Mouse (Mus musculus): ENCODE results near the gene Numb. TPM values are rescaled to one million over a fixed set of nuclear protein-coding genes. Genes with fewer than 3 reads are reported as not detected.

Gene Numb
- 11.8 and 16.3 TPM in 2 replicates for polyA plus RNA-seq (2015; fragmentation: Nextera tagmentation; extraction: Ambion mirVana)

GRCm38 (mm10) chr12:83921535-83922381 lies at the start of gene Numb:
Gene Numb, minus strand, starts transcription at chr12:83921934.
- H3K4me2 ChIP-seq: peak within 1 kb of the TSS; percentile 98
- H3K27ac ChIP-seq: peak within 1 kb of the TSS; percentile 84
- H3K9me3 ChIP-seq (replicated peaks): no peaks in the 10 kb centered on the region
- WGBS (ENCODE audit: insufficient replicate concordance): under 1% methylated on average over 62 of the region's 63 CpGs
- H3K4me3 ChIP-seq (replicated peaks): peak within 1 kb of the TSS; percentile 94
- H3K9ac ChIP-seq: peak within 1 kb of the TSS; percentile 95
- peaks cover 36% of the 10 kb centered on the region for H3K4me1 ChIP-seq (replicated peaks)
- no peaks in the 10 kb centered on the region; the same call in 1 of the 2 replicates for H3K36me3 ChIP-seq
- DNase-seq: peak; percentile 99
- ATAC-seq (ENCODE audit: low read depth): peak; percentile 99
- H3K27me3 ChIP-seq: no peaks in the 10 kb centered on the region

GRCm38 (mm10) chr12:83965235-83965634 lies 43.5 kb upstream of the Numb start:
- no peak for DNase-seq
- no peaks in the 10 kb centered on the region for H3K4me1 ChIP-seq (replicated peaks)
- no peaks in the 10 kb centered on the region for H3K36me3 ChIP-seq
- H3K9me3 ChIP-seq (replicated peaks): no peaks in the 10 kb centered on the region
- H3K27me3 ChIP-seq: no peaks in the 10 kb centered on the region
- H3K27ac ChIP-seq: no peak overlapping the region
- WGBS (ENCODE audit: insufficient replicate concordance): 50% methylated on average over 6 of the region's 7 CpGs
- ATAC-seq (ENCODE audit: low read depth): no peak
- no peak overlapping the region for H3K9ac ChIP-seq
- no peak overlapping the region for H3K4me3 ChIP-seq (replicated peaks)
- no peak overlapping the region for H3K4me2 ChIP-seq

- H3K9me3 ChIP-seq (replicated peaks): no peaks in the 10 kb centered on the region
- H3K4me1 ChIP-seq (replicated peaks): peaks cover 18% of the 10 kb centered on the region
- ATAC-seq (ENCODE audit: low read depth) (no peak), DNase-seq (no peak)
- WGBS (ENCODE audit: insufficient replicate concordance): 84% methylated on average over 9 of the region's 9 CpGs
- H3K9ac ChIP-seq: no peak overlapping the region
- no peak overlapping the region for H3K4me3 ChIP-seq (replicated peaks)
- H3K4me2 ChIP-seq: no peak overlapping the region
- H3K27ac ChIP-seq: no peak overlapping the region
- H3K36me3 ChIP-seq: peaks cover 17% of the 10 kb centered on the region; the same call in 1 of the 2 replicates
- H3K27me3 ChIP-seq: no peaks in the 10 kb centered on the region
These were observed 36.5 kb upstream of the Numb start for GRCm38 (mm10) chr12:83958278-83958677.

GRCm38 (mm10) chr12:83951711-83952575 lies 30.2 kb upstream of the Numb start:
- no peak for DNase-seq
- H3K27ac ChIP-seq: peak overlapping the region; percentile 84

GRCm38 (mm10) chr12:83950840-83951701 lies 29.3 kb upstream of the Numb start:
- Histone ChIP-seq H3K4me1 (replicated peaks) (peaks cover 73% of the 10 kb centered on the region), H3K4me2 (peak overlapping the region; percentile 94), H3K27ac (peak overlapping the region; percentile 84), H3K27me3 (no peaks in the 10 kb centered on the region), H3K36me3 (peaks cover 29% of the 10 kb centered on the region; the same call in 1 of the 2 replicates), H3K4me3 (replicated peaks) (peak overlapping the region; percentile 75), H3K9me3 (replicated peaks) (no peaks in the 10 kb centered on the region), H3K9ac (peak overlapping the region; percentile 87)
- ATAC-seq (ENCODE audit: low read depth) (peak; percentile 45), DNase-seq (peak; percentile 32)
- WGBS (ENCODE audit: insufficient replicate concordance): under 1% methylated on average over 97 of the region's 116 CpGs

More at GRCm38 (mm10) chr12:83951711-83952575, 30.2 kb upstream of the Numb start:
- H3K4me1 ChIP-seq (replicated peaks): peaks cover 74% of the 10 kb centered on the region
- H3K4me3 ChIP-seq (replicated peaks): peak overlapping the region; percentile 75
- 29% methylated on average over 32 of the region's 32 CpGs for WGBS (ENCODE audit: insufficient replicate concordance)
- peaks cover 29% of the 10 kb centered on the region; the same call in 1 of the 2 replicates for H3K36me3 ChIP-seq
- H3K27me3 ChIP-seq: no peaks in the 10 kb centered on the region
- H3K4me2 ChIP-seq: peak overlapping the region; percentile 94
- peak overlapping the region; percentile 87 for H3K9ac ChIP-seq
- no peak for ATAC-seq (ENCODE audit: low read depth)
- no peaks in the 10 kb centered on the region for H3K9me3 ChIP-seq (replicated peaks)

GRCm38 (mm10) chr12:83950493-83950839 lies 28.7 kb upstream of the Numb start, which contains the start of gene Riox1:
Gene Riox1, plus strand, starts transcription at chr12:83950608.
- Histone ChIP-seq H3K27ac (peak within 1 kb of the TSS; percentile 84), H3K4me3 (replicated peaks) (peak within 1 kb of the TSS; percentile 75), H3K9me3 (replicated peaks) (no peaks in the 10 kb centered on the region), H3K27me3 (no peaks in the 10 kb centered on the region), H3K36me3 (peaks cover 25% of the 10 kb centered on the region; the same call in 1 of the 2 replicates), H3K9ac (peak within 1 kb of the TSS; percentile 87), H3K4me2 (peak within 1 kb of the TSS; percentile 94), H3K4me1 (replicated peaks) (peaks cover 71% of the 10 kb centered on the region)
- DNase-seq (peak; percentile 77), ATAC-seq (ENCODE audit: low read depth) (peak; percentile 86)
- WGBS (ENCODE audit: insufficient replicate concordance): under 1% methylated on average over 37 of the region's 37 CpGs

GRCm38 (mm10) chr12:83949776-83950492 lies 28.2 kb upstream of the Numb start:
- WGBS (ENCODE audit: insufficient replicate concordance): 16% methylated on average over 11 of the region's 11 CpGs
- ATAC-seq (ENCODE audit: low read depth) (no peak), DNase-seq (no peak)
- H3K36me3 ChIP-seq: peaks cover 20% of the 10 kb centered on the region; the same call in 1 of the 2 replicates
- H3K9ac ChIP-seq: peak overlapping the region; percentile 87
- H3K9me3 ChIP-seq (replicated peaks): no peaks in the 10 kb centered on the region
- peak overlapping the region; percentile 53 for H3K27ac ChIP-seq
- peak overlapping the region; percentile 75 for H3K4me3 ChIP-seq (replicated peaks)
- peak overlapping the region; percentile 94 for H3K4me2 ChIP-seq
- no peaks in the 10 kb centered on the region for H3K27me3 ChIP-seq
- H3K4me1 ChIP-seq (replicated peaks): peaks cover 68% of the 10 kb centered on the region

GRCm38 (mm10) chr12:83949043-83949442 lies 27.3 kb upstream of the Numb start:
- H3K4me2 ChIP-seq: peak overlapping the region; percentile 94
- peak overlapping the region; percentile 28 for H3K4me3 ChIP-seq (replicated peaks)
- 0 out of 2 replicates have a peak overlapping the region, but pooled peaks have one; percentile 53 for H3K27ac ChIP-seq

GRCm38 (mm10) chr12:83947260-83947811 lies 25.6 kb upstream of the Numb start:
- Histone ChIP-seq H3K9ac (no peak overlapping the region), H3K27ac (peak overlapping the region; percentile 43; the same call in 1 of the 2 replicates), H3K4me1 (replicated peaks) (peaks cover 51% of the 10 kb centered on the region), H3K4me2 (0 out of 2 replicates have a peak overlapping the region, but pooled peaks have one; percentile 17), H3K36me3 (peaks cover 7% of the 10 kb centered on the region; the same call in 1 of the 2 replicates), H3K27me3 (no peaks in the 10 kb centered on the region), H3K4me3 (replicated peaks) (no peak overlapping the region), H3K9me3 (replicated peaks) (no peaks in the 10 kb centered on the region)
- ATAC-seq (ENCODE audit: low read depth) (no peak), DNase-seq (no peak)
- WGBS (ENCODE audit: insufficient replicate concordance): 34% methylated on average over 8 of the region's 8 CpGs

More at GRCm38 (mm10) chr12:83949043-83949442, 27.3 kb upstream of the Numb start:
- 10% methylated on average over 4 of the region's 4 CpGs for WGBS (ENCODE audit: insufficient replicate concordance)
- peaks cover 64% of the 10 kb centered on the region for H3K4me1 ChIP-seq (replicated peaks)
- ATAC-seq (ENCODE audit: low read depth) (peak; percentile 35; the same call in 1 of the 2 replicates), DNase-seq (peak; percentile 58)
- peaks cover 20% of the 10 kb centered on the region; the same call in 1 of the 2 replicates for H3K36me3 ChIP-seq
- H3K9me3 ChIP-seq (replicated peaks): no peaks in the 10 kb centered on the region
- peak overlapping the region; percentile 87; the same call in 1 of the 2 replicates for H3K9ac ChIP-seq
- H3K27me3 ChIP-seq: no peaks in the 10 kb centered on the region
